Mouse (Mus musculus) frontal cortex, postnatal 25 days (tissue): Measurements from ENCODE around the gene Tceal9.
A peak's percentile ranks its signal among the peaks of the same experiment; 100 is the strongest.

ENCODE experiments used
- DNase-seq, 2 experiments: peaks; one replicate each; pipeline ENCODE4 v3.0.0; 2022; ENCODE audit warnings: low spot score in 2 of 2

The Tceal9 gene

DNA sequence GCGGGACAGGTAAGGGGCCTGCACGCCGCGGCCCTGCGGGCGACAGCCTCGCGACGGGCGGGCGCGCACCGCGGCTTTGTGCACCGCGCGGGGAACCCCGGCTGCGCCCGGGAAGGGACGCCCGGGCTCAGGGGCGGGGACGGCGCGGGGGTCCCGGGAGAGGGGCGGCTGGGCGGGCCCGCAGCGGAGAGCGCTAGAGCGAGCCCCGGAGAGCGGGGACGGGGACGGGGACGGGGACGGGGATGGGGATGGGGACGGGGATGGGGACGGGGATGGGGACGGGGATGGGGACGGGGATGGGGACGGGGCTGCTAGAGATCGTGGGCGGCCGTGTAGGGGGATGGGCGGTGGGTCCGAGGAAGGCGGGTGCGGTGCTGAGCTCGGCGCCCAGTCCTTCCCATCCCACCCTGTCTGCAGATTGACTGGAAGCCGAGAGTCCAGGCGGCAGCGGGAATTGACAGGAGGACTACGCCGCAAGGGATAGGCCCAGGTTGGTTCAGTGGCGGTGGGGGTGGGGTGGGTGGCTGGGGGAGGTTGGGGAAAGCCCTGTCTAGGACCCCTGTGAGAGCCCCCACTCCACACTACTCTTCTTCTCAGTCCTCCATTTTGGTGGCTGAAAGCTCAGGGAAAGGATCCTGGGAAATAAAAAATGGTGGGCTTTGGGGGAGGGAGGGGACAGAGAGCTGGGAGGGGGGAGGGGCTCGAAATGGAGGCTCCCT, 25.7 kb downstream of the Tceal9 start:
- DNase-seq, result peak in 1 of 2 experiments; percentile 10

DNA sequence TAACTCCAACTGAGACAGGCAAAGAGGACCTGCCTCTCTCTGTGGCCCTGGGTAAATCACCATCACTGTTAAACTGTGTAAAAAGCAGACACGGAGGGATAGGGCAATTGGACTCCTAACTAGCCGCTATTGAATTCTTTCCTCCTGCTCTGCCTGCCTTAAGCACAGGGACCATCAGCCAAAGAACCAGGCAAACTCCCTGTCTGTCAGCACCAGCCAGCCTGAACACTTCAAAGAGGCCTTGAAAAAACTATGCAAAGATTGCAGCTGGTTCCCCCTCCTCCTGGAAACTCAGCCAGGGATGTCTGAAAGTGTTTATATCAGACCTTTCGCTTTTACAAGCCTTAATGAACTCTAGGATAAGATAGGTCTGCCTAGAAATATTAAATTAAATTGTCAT, 29.7 kb downstream of the Tceal9 start:
- DNase-seq, result no peak

DNA sequence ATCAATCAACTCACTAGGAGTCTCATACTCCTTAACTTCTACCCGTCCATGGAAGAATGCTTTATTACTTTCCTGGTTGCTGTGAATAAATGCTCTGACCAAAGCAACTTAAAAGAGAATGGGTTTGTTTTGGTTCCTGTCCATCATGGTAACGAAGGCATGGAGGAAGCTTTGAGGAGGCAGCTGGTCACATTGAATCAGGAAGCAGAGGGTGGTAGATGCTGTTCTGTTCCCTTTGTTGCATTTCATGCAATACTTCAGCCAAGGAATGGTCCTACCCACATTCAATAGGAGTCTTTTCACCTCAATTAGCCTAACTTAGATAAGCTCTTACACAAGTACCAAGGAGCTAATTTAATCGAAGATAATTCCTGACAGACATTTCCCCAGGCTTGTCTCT, 30.5 kb downstream of the Tceal9 start:
- DNase-seq, result no peak

DNA sequence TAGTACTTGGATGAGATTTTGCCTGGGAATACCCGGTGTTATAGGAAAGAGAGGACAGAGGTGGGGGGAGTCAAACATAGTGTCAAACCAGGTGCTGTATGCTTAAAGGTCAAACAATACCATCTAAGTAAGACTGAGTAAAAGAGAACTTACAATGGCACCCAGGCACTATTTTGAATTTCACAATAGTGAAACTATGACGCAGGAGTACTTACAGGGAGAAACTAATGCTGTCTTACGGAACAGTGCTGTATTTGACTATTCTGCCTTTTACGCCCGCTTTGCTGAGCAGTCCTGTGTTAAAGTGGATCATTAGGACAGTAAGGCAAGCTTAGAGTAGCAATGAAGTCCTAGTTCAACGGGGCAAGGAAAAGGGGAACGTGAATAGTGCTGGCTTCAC, 32.7 kb downstream of the Tceal9 start:
- no peak for DNase-seq

DNA sequence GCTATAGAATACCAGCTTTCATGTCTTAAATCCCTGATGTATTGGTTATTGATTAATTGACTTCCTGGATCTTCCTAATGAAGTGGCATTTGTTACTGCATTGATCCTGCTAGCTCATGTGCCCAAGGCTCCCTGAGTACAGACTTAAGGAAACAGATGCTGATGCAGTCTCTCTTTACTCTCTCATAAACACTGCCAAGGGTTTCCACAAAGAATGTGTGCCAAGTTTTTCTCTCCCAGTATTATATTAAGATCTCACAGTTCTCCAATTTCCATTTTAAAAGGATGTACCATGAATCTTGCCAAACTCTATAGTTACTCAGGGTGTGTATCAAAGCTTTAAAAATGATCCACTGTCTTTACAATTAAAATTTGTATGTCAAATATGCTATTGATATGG, 33.5 kb downstream of the Tceal9 start:
- DNase-seq, result no peak

DNA sequence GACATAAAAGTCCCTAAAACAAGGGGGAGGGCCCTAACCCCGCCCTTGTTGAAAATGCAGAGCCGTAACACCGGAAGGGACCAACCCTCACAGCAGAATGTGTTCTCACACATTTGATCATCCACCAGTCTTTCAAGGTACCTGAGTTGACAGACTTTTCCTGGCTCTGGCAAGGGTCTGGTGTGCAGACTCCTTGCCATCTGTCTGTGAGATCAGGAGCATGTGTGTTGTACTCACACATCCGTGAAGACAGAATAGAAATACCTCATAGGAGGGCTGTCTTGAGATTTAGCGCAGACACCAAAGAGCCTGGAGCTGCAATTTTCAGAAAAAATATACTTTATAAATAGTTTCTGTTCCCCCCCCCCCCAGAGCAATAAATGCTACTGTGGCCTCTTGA, 34.5 kb downstream of the Tceal9 start:
- DNase-seq, result no peak

DNA sequence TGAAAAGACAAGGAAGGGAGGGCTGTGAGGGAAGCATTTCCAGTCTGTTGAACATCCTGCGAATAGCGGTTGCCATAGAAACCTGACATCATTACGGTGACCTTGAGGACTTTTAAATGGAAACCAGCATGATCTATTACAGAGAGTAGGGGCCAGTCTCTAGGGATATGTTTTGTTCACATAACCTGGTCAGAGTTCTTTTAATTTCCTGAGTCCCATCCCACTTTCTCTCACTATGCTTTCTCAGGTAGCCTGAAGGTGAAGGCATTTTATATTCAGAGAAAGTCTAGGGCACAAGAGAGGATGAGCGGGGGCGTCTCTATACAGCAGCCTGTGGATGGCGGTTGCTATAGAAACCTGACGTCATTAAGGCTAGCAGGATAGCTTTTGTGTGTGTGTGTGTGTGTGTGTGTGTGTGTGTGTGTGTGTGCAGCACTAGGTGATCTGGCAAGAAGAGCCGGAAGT, 46.0 kb downstream of the Tceal9 start:
- DNase-seq, result peak in 1 of 2 experiments; percentile 18
